Mouse (Mus musculus): ENCODE results near the gene Kmt2b. TPM values are rescaled to one million over a fixed set of nuclear protein-coding genes. Genes with fewer than 3 reads are reported as not detected.

Kmt2b gene
- polyA plus RNA-seq, 1 experiment from 2014 or later = 8.1 TPM

- no peaks in the 10 kb centered on the region for H3K9me3 ChIP-seq (replicated peaks; ENCODE audit: control insufficient read depth, low read length)
- no peak overlapping the region for H3K27ac ChIP-seq (ENCODE audit: low read depth, low read length)
- H3K36me3 ChIP-seq (ENCODE audit: control insufficient read depth, insufficient read depth, low read length) = peaks cover 21% of the 10 kb centered on the region
- H3K9ac ChIP-seq (ENCODE audit: low read depth, low read length) = peak overlapping the region; percentile 43; the same call in 1 of the 2 replicates
- peak overlapping the region; percentile 44 for H3K4me2 ChIP-seq
- no peak for ATAC-seq (replicated peaks; ENCODE audit: insufficient number of reproducible peaks, low FRiP score, low TSS enrichment)
- WGBS (ENCODE audit: insufficient replicate concordance) = 14% methylated on average over 17 of the region's 17 CpGs
- H3K27me3 ChIP-seq (ENCODE audit: control insufficient read depth, insufficient read depth, low read length) = 0 out of 2 replicates have a peak, but pooled peaks cover 3% of the 10 kb centered on the region
- H3K4me3 ChIP-seq (ENCODE audit: low read depth, low read length) = no peak overlapping the region
- H3K4me1 ChIP-seq (ENCODE audit: control insufficient read depth, insufficient read depth, low read length) = peaks cover 11% of the 10 kb centered on the region
Observed at GRCm38 (mm10) chr7:30526399-30526798, 62.1 kb downstream of the Kmt2b start.

GRCm38 (mm10) chr7:30525954-30526353 lies 62.6 kb downstream of the Kmt2b start:
- peaks cover 21% of the 10 kb centered on the region for H3K36me3 ChIP-seq (ENCODE audit: control insufficient read depth, insufficient read depth, low read length)
- 16% methylated on average over 10 of the region's 10 CpGs for WGBS (ENCODE audit: insufficient replicate concordance)
- H3K4me2 ChIP-seq = peak overlapping the region; percentile 44

GRCm38 (mm10) chr7:30524487-30524886 lies 64.0 kb downstream of the Kmt2b start:
- no peak for ATAC-seq (replicated peaks; ENCODE audit: insufficient number of reproducible peaks, low FRiP score, low TSS enrichment)
- Histone ChIP-seq H3K4me3 (ENCODE audit: low read depth, low read length) (no peak overlapping the region), H3K9me3 (replicated peaks; ENCODE audit: control insufficient read depth, low read length) (no peaks in the 10 kb centered on the region), H3K36me3 (ENCODE audit: control insufficient read depth, insufficient read depth, low read length) (peaks cover 18% of the 10 kb centered on the region), H3K4me1 (ENCODE audit: control insufficient read depth, insufficient read depth, low read length) (peaks cover 11% of the 10 kb centered on the region), H3K4me2 (no peak overlapping the region), H3K9ac (ENCODE audit: low read depth, low read length) (no peak overlapping the region), H3K27ac (ENCODE audit: low read depth, low read length) (no peak overlapping the region), H3K27me3 (ENCODE audit: control insufficient read depth, insufficient read depth, low read length) (0 out of 2 replicates have a peak, but pooled peaks cover 3% of the 10 kb centered on the region)
- 78% methylated on average over 6 of the region's 6 CpGs for WGBS (ENCODE audit: insufficient replicate concordance)

More at GRCm38 (mm10) chr7:30525954-30526353, 62.6 kb downstream of the Kmt2b start:
- 0 out of 2 replicates have a peak, but pooled peaks cover 3% of the 10 kb centered on the region for H3K27me3 ChIP-seq (ENCODE audit: control insufficient read depth, insufficient read depth, low read length)
- no peaks in the 10 kb centered on the region for H3K9me3 ChIP-seq (replicated peaks; ENCODE audit: control insufficient read depth, low read length)
- no peak overlapping the region; the same call in 1 of the 2 replicates for H3K4me3 ChIP-seq (ENCODE audit: low read depth, low read length)
- H3K27ac ChIP-seq (ENCODE audit: low read depth, low read length) = no peak overlapping the region
- peaks cover 11% of the 10 kb centered on the region for H3K4me1 ChIP-seq (ENCODE audit: control insufficient read depth, insufficient read depth, low read length)
- no peak for ATAC-seq (replicated peaks; ENCODE audit: insufficient number of reproducible peaks, low FRiP score, low TSS enrichment)
- H3K9ac ChIP-seq (ENCODE audit: low read depth, low read length) = peak overlapping the region; percentile 43; the same call in 1 of the 2 replicates

DNA sequence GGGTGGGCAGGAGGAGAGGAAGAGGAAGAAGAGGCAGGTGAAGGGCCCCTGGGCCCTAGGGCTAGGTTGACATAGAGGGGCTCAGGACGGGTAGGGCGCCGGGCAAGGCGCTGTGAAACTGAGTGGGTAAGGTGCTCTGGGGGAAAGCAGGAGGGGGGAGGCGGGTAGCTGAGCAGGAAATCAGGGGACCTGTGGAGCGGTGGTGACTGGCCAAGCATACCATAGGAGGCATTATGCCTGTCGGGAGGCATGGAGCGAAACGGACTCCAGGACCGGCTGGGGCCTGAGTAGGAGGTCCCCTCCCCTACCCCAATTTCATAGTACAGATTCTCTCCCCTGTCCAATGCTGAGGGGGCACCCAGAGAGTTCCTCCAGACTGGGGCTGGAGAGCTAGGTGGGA lies 65.7 kb downstream of the Kmt2b start:
- whole genome bisulfite sequencing (ENCODE audit: insufficient replicate concordance) = 75% methylated on average over 10 of the region's 10 CpGs
- Histone ChIP-seq H3K4me1 (ENCODE audit: control insufficient read depth, insufficient read depth, low read length) (peaks cover 11% of the 10 kb centered on the region), H3K27me3 (ENCODE audit: control insufficient read depth, insufficient read depth, low read length) (0 out of 2 replicates have a peak, but pooled peaks cover 2% of the 10 kb centered on the region), H3K9me3 (replicated peaks; ENCODE audit: control insufficient read depth, low read length) (no peaks in the 10 kb centered on the region), H3K4me2 (no peak overlapping the region), H3K4me3 (ENCODE audit: low read depth, low read length) (no peak overlapping the region), H3K9ac (ENCODE audit: low read depth, low read length) (no peak overlapping the region), H3K27ac (ENCODE audit: low read depth, low read length) (no peak overlapping the region), H3K36me3 (ENCODE audit: control insufficient read depth, insufficient read depth, low read length) (peaks cover 9% of the 10 kb centered on the region)
- no peak for ATAC-seq (replicated peaks; ENCODE audit: insufficient number of reproducible peaks, low FRiP score, low TSS enrichment)

DNA sequence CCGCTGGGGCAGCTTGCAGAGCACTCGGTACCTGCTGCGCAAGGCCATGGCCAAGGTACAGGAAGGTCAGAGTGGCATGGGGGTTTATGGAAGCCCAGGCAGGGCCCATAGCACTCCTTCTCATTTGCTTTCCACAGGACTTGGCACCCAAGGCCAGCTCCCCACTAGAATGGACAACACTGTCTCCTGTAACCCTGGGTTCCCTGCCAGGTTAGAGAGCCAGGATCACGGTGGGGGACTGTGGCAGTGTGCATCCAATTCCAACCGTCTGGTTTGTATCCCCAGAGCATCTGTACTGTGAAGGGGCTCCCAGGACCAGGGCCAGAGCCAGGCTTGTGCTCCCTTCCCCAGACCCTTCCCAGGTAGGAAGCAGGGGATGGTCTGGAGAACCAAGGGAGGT lies 67.7 kb downstream of the Kmt2b start:
- H3K4me2 ChIP-seq = no peak overlapping the region
- H3K4me1 ChIP-seq (ENCODE audit: control insufficient read depth, insufficient read depth, low read length) = peaks cover 2% of the 10 kb centered on the region; the same call in 1 of the 2 replicates
- H3K4me3 ChIP-seq (ENCODE audit: low read depth, low read length) = no peak overlapping the region
- 74% methylated on average over 5 of the region's 5 CpGs for WGBS (ENCODE audit: insufficient replicate concordance)
- peaks cover 5% of the 10 kb centered on the region; the same call in 1 of the 2 replicates for H3K36me3 ChIP-seq (ENCODE audit: control insufficient read depth, insufficient read depth, low read length)
- H3K9me3 ChIP-seq (replicated peaks; ENCODE audit: control insufficient read depth, low read length) = no peaks in the 10 kb centered on the region
- H3K27ac ChIP-seq (ENCODE audit: low read depth, low read length) = no peak overlapping the region
- H3K9ac ChIP-seq (ENCODE audit: low read depth, low read length) = no peak overlapping the region
- ATAC-seq (replicated peaks; ENCODE audit: insufficient number of reproducible peaks, low FRiP score, low TSS enrichment) = no peak
- 0 out of 2 replicates have a peak, but pooled peaks cover 2% of the 10 kb centered on the region for H3K27me3 ChIP-seq (ENCODE audit: control insufficient read depth, insufficient read depth, low read length)

GRCm38 (mm10) chr7:30520396-30520795 lies 68.1 kb downstream of the Kmt2b start:
- no peak for ATAC-seq (replicated peaks; ENCODE audit: insufficient number of reproducible peaks, low FRiP score, low TSS enrichment)

More at GRCm38 (mm10) chr7:30520396-30520795, 68.1 kb downstream of the Kmt2b start:
- WGBS (ENCODE audit: insufficient replicate concordance) = 68% methylated on average over 4 of the region's 4 CpGs
- Histone ChIP-seq H3K4me1 (ENCODE audit: control insufficient read depth, insufficient read depth, low read length) (no peaks in the 10 kb centered on the region), H3K9me3 (replicated peaks; ENCODE audit: control insufficient read depth, low read length) (no peaks in the 10 kb centered on the region), H3K36me3 (ENCODE audit: control insufficient read depth, insufficient read depth, low read length) (peaks cover 5% of the 10 kb centered on the region; the same call in 1 of the 2 replicates), H3K27ac (ENCODE audit: low read depth, low read length) (no peak overlapping the region), H3K4me2 (no peak overlapping the region), H3K9ac (ENCODE audit: low read depth, low read length) (no peak overlapping the region), H3K27me3 (ENCODE audit: control insufficient read depth, insufficient read depth, low read length) (0 out of 2 replicates have a peak, but pooled peaks cover 7% of the 10 kb centered on the region), H3K4me3 (ENCODE audit: low read depth, low read length) (no peak overlapping the region)

Small RNA genes lying within 50 kb of the gene (microRNA-seq; reads per million reads assigned to microRNA genes)
- gene Gm38670 (ENCODE audit: borderline number of aligned reads) (1.3 reads per million, percentile 17 among the genes with 10 or more reads in this experiment), gene Mir3569 (ENCODE audit: borderline number of aligned reads) (0.47 reads per million)

Other genes with a start within 250 kb of the Kmt2b start
- gene Lrfn3, start 226.0 kb downstream of the Kmt2b start, polyA plus RNA-seq (2014; fragmentation: Nextera tagmentation; extraction: Ambion mirVana) = 1.4 and 1.5 TPM in 2 replicates
- 8.9 and 9.2 TPM in 2 replicates for gene Tyrobp, start 175.0 kb downstream of the Kmt2b start, polyA plus RNA-seq (2014; fragmentation: Nextera tagmentation; extraction: Ambion mirVana)
- gene Hcst, start 168.9 kb downstream of the Kmt2b start, polyA plus RNA-seq (2014; fragmentation: Nextera tagmentation; extraction: Ambion mirVana) = 0.53 and 0.99 TPM in 2 replicates
- 1.0 and 1.4 TPM in 2 replicates for gene Nfkbid, start 167.0 kb downstream of the Kmt2b start, polyA plus RNA-seq (2014; fragmentation: Nextera tagmentation; extraction: Ambion mirVana)
- gene Aplp1, start 143.2 kb downstream of the Kmt2b start, polyA plus RNA-seq (2014; fragmentation: Nextera tagmentation; extraction: Ambion mirVana) = 34.9 and 37.8 TPM in 2 replicates
- 1.5 and 3.7 TPM in 2 replicates for gene Kirrel2, start 131.0 kb downstream of the Kmt2b start, polyA plus RNA-seq (2014; fragmentation: Nextera tagmentation; extraction: Ambion mirVana)
- gene Nphs1, start 130.4 kb downstream of the Kmt2b start, polyA plus RNA-seq (2014; fragmentation: Nextera tagmentation; extraction: Ambion mirVana) = 0.10 and 0.37 TPM in 2 replicates
- gene Prodh2, start 95.1 kb downstream of the Kmt2b start, polyA plus RNA-seq (2014; fragmentation: Nextera tagmentation; extraction: Ambion mirVana) = 0.37 TPM in 1 of 2 replicates, not detected in the other
- gene Arhgap33, start 53.7 kb downstream of the Kmt2b start, polyA plus RNA-seq (2014; fragmentation: Nextera tagmentation; extraction: Ambion mirVana) = 6.0 and 7.2 TPM in 2 replicates
- 10.7 and 12.5 TPM in 2 replicates for gene Hspb6, start 36.5 kb downstream of the Kmt2b start, polyA plus RNA-seq (2014; fragmentation: Nextera tagmentation; extraction: Ambion mirVana)
- gene Proser3, start 36.4 kb downstream of the Kmt2b start, polyA plus RNA-seq (2014; fragmentation: Nextera tagmentation; extraction: Ambion mirVana) = 10.3 and 12.7 TPM in 2 replicates
- gene Lin37, start 28.9 kb downstream of the Kmt2b start, polyA plus RNA-seq (2014; fragmentation: Nextera tagmentation; extraction: Ambion mirVana) = 33.6 and 34.8 TPM in 2 replicates
- 87.6 and 91.2 TPM in 2 replicates for gene U2af1l4, start 25.4 kb downstream of the Kmt2b start, polyA plus RNA-seq (2014; fragmentation: Nextera tagmentation; extraction: Ambion mirVana)
- gene Gm49396, start 25.4 kb downstream of the Kmt2b start, polyA plus RNA-seq (2014; fragmentation: Nextera tagmentation; extraction: Ambion mirVana) = 5.4 and 5.5 TPM in 2 replicates
- gene Psenen, start 25.1 kb downstream of the Kmt2b start, polyA plus RNA-seq (2014; fragmentation: Nextera tagmentation; extraction: Ambion mirVana) = 102 and 107 TPM in 2 replicates
- gene Igflr1, start 23.3 kb downstream of the Kmt2b start, polyA plus RNA-seq (2014; fragmentation: Nextera tagmentation; extraction: Ambion mirVana) = 2.3 and 3.2 TPM in 2 replicates
- 0.14 TPM in 1 of 2 replicates, not detected in the other for gene Zbtb32, start 10.2 kb upstream of the Kmt2b start, polyA plus RNA-seq (2014; fragmentation: Nextera tagmentation; extraction: Ambion mirVana)
- 0.31 and 0.47 TPM in 2 replicates for gene Upk1a, start 24.1 kb upstream of the Kmt2b start, polyA plus RNA-seq (2014; fragmentation: Nextera tagmentation; extraction: Ambion mirVana)
- gene Cox6b1, start 37.4 kb upstream of the Kmt2b start, polyA plus RNA-seq (2014; fragmentation: Nextera tagmentation; extraction: Ambion mirVana) = 1,669 and 1,746 TPM in 2 replicates
- 2.6 and 3.6 TPM in 2 replicates for gene Etv2, start 47.1 kb upstream of the Kmt2b start, polyA plus RNA-seq (2014; fragmentation: Nextera tagmentation; extraction: Ambion mirVana)
- gene Rbm42, start 61.6 kb upstream of the Kmt2b start, polyA plus RNA-seq (2014; fragmentation: Nextera tagmentation; extraction: Ambion mirVana) = 76.7 and 82.8 TPM in 2 replicates
- 35.0 and 37.6 TPM in 2 replicates for gene Haus5, start 76.3 kb upstream of the Kmt2b start, polyA plus RNA-seq (2014; fragmentation: Nextera tagmentation; extraction: Ambion mirVana)
- gene Pmis2, start 82.9 kb upstream of the Kmt2b start, polyA plus RNA-seq (2014; fragmentation: Nextera tagmentation; extraction: Ambion mirVana) = not detected in 2 replicates
- 0.70 and 1.6 TPM in 2 replicates for gene 2200002J24Rik, start 110.2 kb upstream of the Kmt2b start, polyA plus RNA-seq (2014; fragmentation: Nextera tagmentation; extraction: Ambion mirVana)
- gene Atp4a, start 123.5 kb upstream of the Kmt2b start, polyA plus RNA-seq (2014; fragmentation: Nextera tagmentation; extraction: Ambion mirVana) = 0.17 and 1.4 TPM in 2 replicates
- gene Tmem147, start 140.8 kb upstream of the Kmt2b start, polyA plus RNA-seq (2014; fragmentation: Nextera tagmentation; extraction: Ambion mirVana) = 172 and 173 TPM in 2 replicates
- gene Gapdhs, start 155.0 kb upstream of the Kmt2b start, polyA plus RNA-seq (2014; fragmentation: Nextera tagmentation; extraction: Ambion mirVana) = 0.25 and 0.36 TPM in 2 replicates
- 0.49 and 0.56 TPM in 2 replicates for gene Sbsn, start 162.7 kb upstream of the Kmt2b start, polyA plus RNA-seq (2014; fragmentation: Nextera tagmentation; extraction: Ambion mirVana)
- 1.1 and 1.2 TPM in 2 replicates for gene Dmkn, start 175.0 kb upstream of the Kmt2b start, polyA plus RNA-seq (2014; fragmentation: Nextera tagmentation; extraction: Ambion mirVana)
- gene Krtdap, start 199.2 kb upstream of the Kmt2b start, polyA plus RNA-seq (2014; fragmentation: Nextera tagmentation; extraction: Ambion mirVana) = not detected in 2 replicates
- not detected in 2 replicates for gene Ffar2, start 235.0 kb upstream of the Kmt2b start, polyA plus RNA-seq (2014; fragmentation: Nextera tagmentation; extraction: Ambion mirVana)

Measured in heart, embryonic 11.5 days (tissue).